Mouse (Mus musculus): ENCODE measurements around the gene Cul7. TPM values are rescaled to one million over a fixed set of nuclear protein-coding genes. Genes with fewer than 3 reads are reported as not detected.

Cul7 gene
- polyA plus RNA-seq, 1 experiment from 2014 or later: 34.9 TPM

GRCm38 (mm10) chr17:46711612-46712271, 61.6 kb downstream of the Cul7 start:
- ATAC-seq (replicated peaks; ENCODE audit: low FRiP score) (peak; percentile 59), DNase-seq (ENCODE audit: low spot score) (peak; percentile 66)
- Histone ChIP-seq H3K27ac (ENCODE audit: low read depth, low read length) (no peak overlapping the region), H3K4me3 (ENCODE audit: low read depth, low read length) (peak overlapping the region; percentile 98), H3K9me3 (ENCODE audit: control insufficient read depth, low read length) (no peaks in the 10 kb centered on the region), H3K4me2 (ENCODE audit: low read depth, low read length, severe bottlenecking) (peak overlapping the region; percentile 100), H3K36me3 (ENCODE audit: control insufficient read depth, insufficient read depth, low read length) (no peaks in the 10 kb centered on the region; the same call in 1 of the 2 replicates), H3K27me3 (ENCODE audit: control insufficient read depth, insufficient read depth, low read length) (no peaks in the 10 kb centered on the region), H3K9ac (ENCODE audit: low read length) (peak overlapping the region; percentile 83), H3K4me1 (replicated peaks; ENCODE audit: control insufficient read depth, insufficient read depth, low read length) (peaks cover 9% of the 10 kb centered on the region)
- under 1% methylated on average over 74 of the region's 76 CpGs for WGBS

GRCm38 (mm10) chr17:46712442-46712841, 62.3 kb downstream of the Cul7 start:
- Histone ChIP-seq H3K4me3 (ENCODE audit: low read depth, low read length) (peak overlapping the region; percentile 98), H3K36me3 (ENCODE audit: control insufficient read depth, insufficient read depth, low read length) (no peaks in the 10 kb centered on the region; the same call in 1 of the 2 replicates), H3K27ac (ENCODE audit: low read depth, low read length) (no peak overlapping the region), H3K9me3 (ENCODE audit: control insufficient read depth, low read length) (no peaks in the 10 kb centered on the region), H3K27me3 (ENCODE audit: control insufficient read depth, insufficient read depth, low read length) (no peaks in the 10 kb centered on the region), H3K9ac (ENCODE audit: low read length) (peak overlapping the region; percentile 83), H3K4me1 (replicated peaks; ENCODE audit: control insufficient read depth, insufficient read depth, low read length) (peaks cover 9% of the 10 kb centered on the region), H3K4me2 (ENCODE audit: low read depth, low read length, severe bottlenecking) (peak overlapping the region; percentile 100)
- 83% methylated on average over 7 of the region's 7 CpGs for WGBS
- no peak for DNase-seq (ENCODE audit: low spot score)
- ATAC-seq (replicated peaks; ENCODE audit: low FRiP score): no peak

GRCm38 (mm10) chr17:46713849-46714248, 63.7 kb downstream of the Cul7 start:
- Histone ChIP-seq H3K4me2 (ENCODE audit: low read depth, low read length, severe bottlenecking) (no peak overlapping the region), H3K4me3 (ENCODE audit: low read depth, low read length) (no peak overlapping the region), H3K4me1 (replicated peaks; ENCODE audit: control insufficient read depth, insufficient read depth, low read length) (peaks cover 9% of the 10 kb centered on the region), H3K27ac (ENCODE audit: low read depth, low read length) (no peak overlapping the region), H3K9me3 (ENCODE audit: control insufficient read depth, low read length) (no peaks in the 10 kb centered on the region), H3K9ac (ENCODE audit: low read length) (no peak overlapping the region), H3K27me3 (ENCODE audit: control insufficient read depth, insufficient read depth, low read length) (no peaks in the 10 kb centered on the region), H3K36me3 (ENCODE audit: control insufficient read depth, insufficient read depth, low read length) (no peaks in the 10 kb centered on the region; the same call in 1 of the 2 replicates)
- WGBS: 92% methylated on average over 9 of the region's 9 CpGs
- ATAC-seq (replicated peaks; ENCODE audit: low FRiP score) (no peak), DNase-seq (ENCODE audit: low spot score) (no peak)

Other genes with a start within 250 kb of the Cul7 start
- gene Crip3, start 221.4 kb upstream of the Cul7 start, polyA plus RNA-seq (2014; fragmentation: Nextera tagmentation; extraction: Ambion mirVana): 0.28 and 0.52 TPM in 2 replicates
- gene Slc22a7, start 211.9 kb upstream of the Cul7 start, polyA plus RNA-seq (2014; fragmentation: Nextera tagmentation; extraction: Ambion mirVana): not detected in 2 replicates
- gene Ttbk1, start 162.7 kb upstream of the Cul7 start, polyA plus RNA-seq (2014; fragmentation: Nextera tagmentation; extraction: Ambion mirVana): 3.5 TPM in 2 replicates
- gene Dnph1, start 153.6 kb upstream of the Cul7 start, polyA plus RNA-seq (2014; fragmentation: Nextera tagmentation; extraction: Ambion mirVana): 87.6 and 89.0 TPM in 2 replicates
- 3.4 and 4.0 TPM in 2 replicates for gene Cul9, start 103.9 kb upstream of the Cul7 start, polyA plus RNA-seq (2014; fragmentation: Nextera tagmentation; extraction: Ambion mirVana)
- gene Srf, start 94.2 kb upstream of the Cul7 start, polyA plus RNA-seq (2014; fragmentation: Nextera tagmentation; extraction: Ambion mirVana): 5.0 and 5.2 TPM in 2 replicates
- 40.8 and 43.3 TPM in 2 replicates for gene Ptk7, start 20.8 kb upstream of the Cul7 start, polyA plus RNA-seq (2014; fragmentation: Nextera tagmentation; extraction: Ambion mirVana)
- 34.9 and 35.8 TPM in 2 replicates for gene Klc4, start 4.3 kb upstream of the Cul7 start, polyA plus RNA-seq (2014; fragmentation: Nextera tagmentation; extraction: Ambion mirVana)
- gene Mrpl2, start 4.1 kb upstream of the Cul7 start, polyA plus RNA-seq (2014; fragmentation: Nextera tagmentation; extraction: Ambion mirVana): 111 and 117 TPM in 2 replicates
- 61.0 and 64.1 TPM in 2 replicates for gene Rrp36, start 24.0 kb downstream of the Cul7 start, polyA plus RNA-seq (2014; fragmentation: Nextera tagmentation; extraction: Ambion mirVana)
- 167 and 187 TPM in 2 replicates for gene Mea1, start 28.5 kb downstream of the Cul7 start, polyA plus RNA-seq (2014; fragmentation: Nextera tagmentation; extraction: Ambion mirVana)
- gene Klhdc3, start 30.6 kb downstream of the Cul7 start, polyA plus RNA-seq (2014; fragmentation: Nextera tagmentation; extraction: Ambion mirVana): 117 and 129 TPM in 2 replicates
- gene Ppp2r5d, start 54.8 kb downstream of the Cul7 start, polyA plus RNA-seq (2014; fragmentation: Nextera tagmentation; extraction: Ambion mirVana): 140 TPM in 2 replicates
- gene Pex6, start 61.1 kb downstream of the Cul7 start, polyA plus RNA-seq (2014; fragmentation: Nextera tagmentation; extraction: Ambion mirVana): 21.4 and 22.7 TPM in 2 replicates
- 0.36 and 0.80 TPM in 2 replicates for gene Gnmt, start 78.8 kb downstream of the Cul7 start, polyA plus RNA-seq (2014; fragmentation: Nextera tagmentation; extraction: Ambion mirVana)
- gene Cnpy3, start 101.9 kb downstream of the Cul7 start, polyA plus RNA-seq (2014; fragmentation: Nextera tagmentation; extraction: Ambion mirVana): 61.2 and 61.8 TPM in 2 replicates
- gene Ptcra, start 113.4 kb downstream of the Cul7 start, polyA plus RNA-seq (2014; fragmentation: Nextera tagmentation; extraction: Ambion mirVana): 0.35 and 0.44 TPM in 2 replicates
- gene 2310039H08Rik, start 122.3 kb downstream of the Cul7 start, polyA plus RNA-seq (2014; fragmentation: Nextera tagmentation; extraction: Ambion mirVana): 53.7 and 57.5 TPM in 2 replicates
- gene Rpl7l1, start 132.3 kb downstream of the Cul7 start, polyA plus RNA-seq (2014; fragmentation: Nextera tagmentation; extraction: Ambion mirVana): 178 and 189 TPM in 2 replicates
- gene Bicral, start 208.1 kb downstream of the Cul7 start, polyA plus RNA-seq (2014; fragmentation: Nextera tagmentation; extraction: Ambion mirVana): 6.8 and 7.2 TPM in 2 replicates
- gene Tbcc, start 240.3 kb downstream of the Cul7 start, polyA plus RNA-seq (2014; fragmentation: Nextera tagmentation; extraction: Ambion mirVana): 62.3 and 65.3 TPM in 2 replicates